Mouse (Mus musculus) intestine, embryonic 14.5 days (tissue): ENCODE data around the gene Ascc2. TPM values are rescaled to one million over a fixed set of nuclear protein-coding genes. Genes with fewer than 3 reads are reported as not detected.

Experiments
- ATAC-seq: fragments of 200-750 bp; cut with Nextera tagmentation; replicated peaks from 2 replicates; pipeline ENCODE4 v1.8.0; 2017; ENCODE audit warnings: low read depth, moderate number of reproducible peaks, moderate TSS enrichment, moderate library complexity; ENCODE audit not compliant: low FRiP score, low TSS enrichment
- DNase-seq: peaks from one replicate; pipeline ENCODE4 v3.0.0-alpha.2; 2018; ENCODE audit warnings: low spot score
- H3K27ac ChIP-seq: fragments of 300-500 bp; sonication (generic); 2 replicates; pipeline ENCODE4 v1.5.1; 2014; ENCODE audit warnings: low read depth, mild to moderate bottlenecking, control low read depth
- H3K27me3 ChIP-seq: fragments of 300-500 bp; sonication (generic); replicated peaks from 2 replicates; pipeline ENCODE4 v1.6.1; 2014; ENCODE audit warnings: low read length, control low read depth; ENCODE audit not compliant: control insufficient read depth, insufficient read depth
- H3K36me3 ChIP-seq: fragments of 300-500 bp; sonication (generic); 2 replicates; pipeline ENCODE4 v1.6.1; 2014; ENCODE audit warnings: low read length, control low read depth; ENCODE audit not compliant: control insufficient read depth, insufficient read depth
- H3K4me1 ChIP-seq: fragments of 300-500 bp; sonication (generic); replicated peaks from 2 replicates; pipeline ENCODE4 v1.6.1; 2014; ENCODE audit warnings: low read length, control low read depth, mixed read lengths; ENCODE audit not compliant: control insufficient read depth, insufficient read depth
- H3K4me2 ChIP-seq: fragments of 300-500 bp; sonication (generic); 2 replicates; pipeline ENCODE4 v1.6.1; 2014; ENCODE audit warnings: low read length
- H3K4me3 ChIP-seq: fragments of 300-500 bp; sonication (generic); 2 replicates; pipeline ENCODE4 v1.5.1; 2014; ENCODE audit warnings: low read depth, low read length, control low read depth, mixed read lengths
- H3K9ac ChIP-seq: fragments of 300-500 bp; sonication (generic); 2 replicates; pipeline ENCODE4 v1.6.1; 2014; ENCODE audit warnings: mild to moderate bottlenecking, low read length
- H3K9me3 ChIP-seq: fragments of 300-500 bp; sonication (generic); 2 replicates; pipeline ENCODE4 v1.6.1; 2016; ENCODE audit warnings: low read length, control low read depth; ENCODE audit not compliant: control insufficient read depth
- WGBS: fragments of 180-500 bp; shearing (Covaris S2); extraction: QIAGEN DNeasy Blood & Tissue Kit; methylation state at CpG from one replicate; pipeline ENCODE4 v1.1.7; 2014; 5-methylcytosine and 5-hydroxymethylcytosine counted together
- polyA plus RNA-seq: library from polyadenylated mRNA; unstranded; fragments of >200 nt; fragmentation: Nextera tagmentation; extraction: Ambion mirVana; gene quantifications from 2 replicates; pipeline ENCODE4 v1.2.1, GENCODE M21; 2014

Ascc2 gene
- polyA plus RNA-seq, 1 experiment from 2014 or later: 36.6 TPM

- 72% methylated on average over 7 of the region's 7 CpGs for WGBS
- ATAC-seq (no peak), DNase-seq (no peak)
- H3K36me3 ChIP-seq: no peaks in the 10 kb centered on the region
- H3K9me3 ChIP-seq: no peaks in the 10 kb centered on the region
- no peaks in the 10 kb centered on the region for H3K4me1 ChIP-seq
- H3K27me3 ChIP-seq: no peaks in the 10 kb centered on the region
- H3K4me3 ChIP-seq: no peak overlapping the region
- no peak overlapping the region for H3K4me2 ChIP-seq
- no peak overlapping the region for H3K9ac ChIP-seq
- no peak overlapping the region for H3K27ac ChIP-seq
These were observed 15.0 kb upstream of the Ascc2 start for GRCm38 (mm10) chr11:4622442-4622986.

GRCm38 (mm10) chr11:4622997-4623396, 14.6 kb upstream of the Ascc2 start:
- WGBS: 54% methylated on average over 5 of the region's 5 CpGs
- DNase-seq (no peak), ATAC-seq (no peak)
- Histone ChIP-seq H3K36me3 (no peaks in the 10 kb centered on the region), H3K27me3 (no peaks in the 10 kb centered on the region), H3K4me3 (no peak overlapping the region), H3K9ac (no peak overlapping the region), H3K9me3 (no peaks in the 10 kb centered on the region), H3K4me2 (no peak overlapping the region), H3K27ac (no peak overlapping the region), H3K4me1 (no peaks in the 10 kb centered on the region)

- Histone ChIP-seq H3K27ac (no peak overlapping the region), H3K4me1 (peaks cover 9% of the 10 kb centered on the region), H3K36me3 (no peaks in the 10 kb centered on the region), H3K9me3 (no peaks in the 10 kb centered on the region), H3K9ac (no peak overlapping the region), H3K4me2 (no peak overlapping the region), H3K27me3 (no peaks in the 10 kb centered on the region), H3K4me3 (no peak overlapping the region)
- ATAC-seq (no peak), DNase-seq (no peak)
- WGBS: 73% methylated on average over 7 of the region's 7 CpGs
These were observed 11.6 kb upstream of the Ascc2 start for GRCm38 (mm10) chr11:4625931-4626330.

GRCm38 (mm10) chr11:4627636-4628035, 9.9 kb upstream of the Ascc2 start:
- H3K9ac ChIP-seq: no peak overlapping the region
- no peaks in the 10 kb centered on the region for H3K9me3 ChIP-seq
- no peak overlapping the region for H3K4me3 ChIP-seq
- H3K27me3 ChIP-seq: no peaks in the 10 kb centered on the region
- no peaks in the 10 kb centered on the region for H3K36me3 ChIP-seq
- H3K4me1 ChIP-seq: peaks cover 9% of the 10 kb centered on the region
- DNase-seq (no peak), ATAC-seq (no peak)
- no peak overlapping the region for H3K27ac ChIP-seq
- no peak overlapping the region for H3K4me2 ChIP-seq
- 77% methylated on average over 7 of the region's 7 CpGs for WGBS

- WGBS: 9% methylated on average over 8 of the region's 8 CpGs
- no peaks in the 10 kb centered on the region for H3K27me3 ChIP-seq
- H3K9ac ChIP-seq: no peak overlapping the region
- H3K4me1 ChIP-seq: peaks cover 9% of the 10 kb centered on the region
- ATAC-seq: no peak
- H3K36me3 ChIP-seq: no peaks in the 10 kb centered on the region
- no peak overlapping the region for H3K4me3 ChIP-seq
- H3K4me2 ChIP-seq: no peak overlapping the region
- DNase-seq: peak; percentile 54
- H3K27ac ChIP-seq: peak overlapping the region; percentile 43; the same call in 1 of the 2 replicates
- no peaks in the 10 kb centered on the region for H3K9me3 ChIP-seq
These were observed 7.7 kb upstream of the Ascc2 start for GRCm38 (mm10) chr11:4629861-4630280.

GRCm38 (mm10) chr11:4633420-4633819, 4.1 kb upstream of the Ascc2 start:
- no peak overlapping the region for H3K4me2 ChIP-seq
- 61% methylated on average over 2 of the region's 2 CpGs for WGBS
- no peaks in the 10 kb centered on the region for H3K27me3 ChIP-seq
- peaks cover 12% of the 10 kb centered on the region for H3K4me1 ChIP-seq
- no peak overlapping the region for H3K9ac ChIP-seq
- no peaks in the 10 kb centered on the region for H3K36me3 ChIP-seq
- ATAC-seq (no peak), DNase-seq (no peak)
- no peak overlapping the region for H3K27ac ChIP-seq
- H3K4me3 ChIP-seq: no peak overlapping the region
- H3K9me3 ChIP-seq: no peaks in the 10 kb centered on the region

GRCm38 (mm10) chr11:4634395-4634794, 3.2 kb upstream of the Ascc2 start:
- Histone ChIP-seq H3K9me3 (no peaks in the 10 kb centered on the region), H3K4me3 (no peak overlapping the region), H3K27ac (no peak overlapping the region), H3K4me2 (no peak overlapping the region), H3K27me3 (no peaks in the 10 kb centered on the region), H3K9ac (no peak overlapping the region), H3K4me1 (peaks cover 16% of the 10 kb centered on the region), H3K36me3 (no peaks in the 10 kb centered on the region)
- 61% methylated on average over 5 of the region's 5 CpGs for WGBS
- ATAC-seq (no peak), DNase-seq (no peak)

GRCm38 (mm10) chr11:4636782-4637342, 685 bp upstream of the Ascc2 start:
- no peak for DNase-seq
- WGBS: 46% methylated on average over 5 of the region's 5 CpGs
- Histone ChIP-seq H3K4me2 (peak overlapping the region; percentile 69), H3K27ac (peak overlapping the region; percentile 70; the same call in 1 of the 2 replicates), H3K27me3 (no peaks in the 10 kb centered on the region), H3K4me1 (peaks cover 8% of the 10 kb centered on the region), H3K9me3 (no peaks in the 10 kb centered on the region), H3K9ac (no peak overlapping the region), H3K36me3 (peaks cover 5% of the 10 kb centered on the region; the same call in 1 of the 2 replicates), H3K4me3 (peak overlapping the region; percentile 78)
- ATAC-seq: 0 out of 2 replicates have a peak, but pooled peaks have one; percentile 2

- Histone ChIP-seq H3K4me3 (peak overlapping the region; percentile 78), H3K27me3 (no peaks in the 10 kb centered on the region), H3K9ac (peak overlapping the region; percentile 56), H3K36me3 (peaks cover 16% of the 10 kb centered on the region; the same call in 1 of the 2 replicates), H3K9me3 (no peaks in the 10 kb centered on the region), H3K4me1 (peaks cover 8% of the 10 kb centered on the region), H3K27ac (no peak overlapping the region), H3K4me2 (peak overlapping the region; percentile 69)
- ATAC-seq: no peak
- 16% methylated on average over 7 of the region's 7 CpGs for WGBS
- no peak for DNase-seq
These were observed 714 bp downstream of the Ascc2 start for GRCm38 (mm10) chr11:4638261-4638660.
